Mouse (Mus musculus) ovary, postnatal 14 days (tissue): ENCODE results near the gene March5.
A peak's percentile ranks its signal among the peaks of the same experiment; 100 is the strongest.

Experiments
- DNase-seq: peaks from one replicate; pipeline ENCODE4 v3.0.0; 2022; ENCODE audit warnings: low spot score

Gene March5

GRCm38 (mm10) chr19:37263943-37264897, 56.9 kb downstream of the March5 start:
- peak; percentile 7 for DNase-seq

DNA sequence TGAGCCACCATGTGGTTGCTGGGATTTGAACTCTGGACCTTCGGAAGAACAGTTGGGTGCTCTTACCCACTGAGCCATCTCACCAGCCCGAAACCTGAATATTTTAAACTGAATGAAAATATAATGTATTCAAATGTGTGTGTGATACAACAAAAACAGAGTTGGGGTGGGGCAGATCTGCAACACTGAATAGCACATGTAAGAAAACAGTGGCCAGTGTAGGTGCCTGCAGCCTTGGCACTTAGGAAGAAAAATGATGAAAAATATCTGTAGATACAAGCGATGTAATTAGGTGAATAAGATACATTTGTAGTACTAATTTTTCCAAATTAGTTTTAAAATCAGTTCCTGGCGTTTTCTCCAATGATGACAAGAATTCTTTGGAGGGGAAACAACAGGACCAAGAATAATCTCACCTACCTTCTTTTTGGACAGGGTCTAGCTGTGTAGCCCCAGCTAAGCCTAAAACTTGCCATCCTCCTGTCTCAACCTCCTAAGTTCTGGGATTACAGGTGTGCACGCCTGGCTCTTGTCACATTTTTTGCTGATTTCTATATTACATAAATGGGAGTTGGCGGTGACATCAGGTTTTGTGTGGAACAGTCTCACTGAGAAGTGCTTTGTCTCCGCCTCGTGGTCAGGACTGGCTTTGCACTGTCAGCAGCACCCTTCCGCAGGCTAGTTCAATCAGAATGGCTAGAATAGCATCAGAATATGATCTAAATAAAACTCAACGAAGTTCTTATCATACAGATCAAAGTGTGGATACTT, 58.2 kb downstream of the March5 start:
- peak; percentile 91 for DNase-seq

DNA sequence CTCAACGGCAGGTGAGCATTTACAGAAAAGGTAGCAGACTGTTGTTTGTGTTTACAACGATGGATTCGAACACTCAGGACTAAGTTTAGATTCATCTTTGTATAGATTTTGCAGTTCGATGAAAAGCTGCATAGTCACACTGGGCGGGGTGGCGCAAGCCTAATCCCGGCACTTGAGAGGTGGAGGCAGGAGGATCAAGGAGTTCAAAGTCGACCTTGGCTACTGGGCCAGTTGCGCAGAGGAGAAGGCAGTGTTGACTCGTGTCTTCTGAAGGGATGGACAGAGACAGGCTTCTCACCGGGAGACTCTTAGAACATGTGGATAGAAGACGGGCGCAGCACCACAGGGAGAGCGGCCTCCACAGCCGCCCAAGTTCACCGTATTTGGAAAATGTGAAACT, 61.8 kb downstream of the March5 start:
- DNase-seq: no peak
